Mouse (Mus musculus) neural tube, embryonic 14.5 days (tissue): ENCODE measurements around the gene Zzz3. TPM values are rescaled to one million over a fixed set of nuclear protein-coding genes. Genes with fewer than 3 reads are reported as not detected.

Source experiments
- ATAC-seq: fragments of 200-750 bp; cut with Nextera tagmentation; 2 replicates; pipeline ENCODE4 v1.8.0; 2017; ENCODE audit warnings: low read depth, mild to moderate bottlenecking, moderate TSS enrichment, moderate library complexity
- H3K27ac ChIP-seq: fragments of 300-500 bp; sonication (generic); 2 replicates; pipeline ENCODE4 v1.5.1; 2014; ENCODE audit warnings: low read depth, mild to moderate bottlenecking, control low read depth, low read length, moderate library complexity, mixed read lengths
- H3K27me3 ChIP-seq: fragments of 300-500 bp; sonication (generic); 2 replicates; pipeline ENCODE4 v1.6.1; 2014; ENCODE audit warnings: low read length; ENCODE audit not compliant: control insufficient read depth, insufficient read depth
- H3K36me3 ChIP-seq: fragments of 300-500 bp; sonication (generic); 2 replicates; pipeline ENCODE4 v1.6.1; 2014; ENCODE audit warnings: low read length, mixed read lengths; ENCODE audit not compliant: control insufficient read depth, insufficient read depth
- H3K4me1 ChIP-seq: fragments of 300-500 bp; sonication (generic); 2 replicates; pipeline ENCODE4 v1.6.1; 2014; ENCODE audit warnings: low read length; ENCODE audit not compliant: control insufficient read depth, insufficient read depth
- H3K4me2 ChIP-seq: fragments of 300-500 bp; sonication (generic); 2 replicates; pipeline ENCODE4 v1.6.1; 2014; ENCODE audit warnings: mild to moderate bottlenecking, low read depth, low read length, control low read depth
- H3K4me3 ChIP-seq: fragments of 300-500 bp; sonication (generic); 2 replicates; pipeline ENCODE4 v1.5.1; 2014; ENCODE audit warnings: low read depth, low read length, control low read depth, mixed read lengths
- H3K9ac ChIP-seq: fragments of 300-500 bp; sonication (generic); replicated peaks from 2 replicates; pipeline ENCODE4 v1.6.1; 2014; ENCODE audit warnings: low read depth, mild to moderate bottlenecking, control low read depth, low read length, mixed read lengths
- H3K9me3 ChIP-seq: fragments of 300-500 bp; sonication (generic); 2 replicates; pipeline ENCODE4 v1.6.1; 2016; ENCODE audit warnings: low read length; ENCODE audit not compliant: control insufficient read depth
- WGBS: fragments of 180-500 bp; shearing (Covaris S2); extraction: QIAGEN DNeasy Blood & Tissue Kit; methylation state at CpG from one replicate; pipeline ENCODE4 v1.1.7; 2014; 5-methylcytosine and 5-hydroxymethylcytosine counted together
- polyA plus RNA-seq: library from polyadenylated mRNA; unstranded; fragments of >200 nt; fragmentation: Nextera tagmentation; extraction: Ambion mirVana; gene quantifications from 2 replicates; pipeline ENCODE4 v1.2.1, GENCODE M21; 2014

Zzz3 gene
- polyA plus RNA-seq, 1 experiment from 2014 or later, result 36.3 TPM

DNA sequence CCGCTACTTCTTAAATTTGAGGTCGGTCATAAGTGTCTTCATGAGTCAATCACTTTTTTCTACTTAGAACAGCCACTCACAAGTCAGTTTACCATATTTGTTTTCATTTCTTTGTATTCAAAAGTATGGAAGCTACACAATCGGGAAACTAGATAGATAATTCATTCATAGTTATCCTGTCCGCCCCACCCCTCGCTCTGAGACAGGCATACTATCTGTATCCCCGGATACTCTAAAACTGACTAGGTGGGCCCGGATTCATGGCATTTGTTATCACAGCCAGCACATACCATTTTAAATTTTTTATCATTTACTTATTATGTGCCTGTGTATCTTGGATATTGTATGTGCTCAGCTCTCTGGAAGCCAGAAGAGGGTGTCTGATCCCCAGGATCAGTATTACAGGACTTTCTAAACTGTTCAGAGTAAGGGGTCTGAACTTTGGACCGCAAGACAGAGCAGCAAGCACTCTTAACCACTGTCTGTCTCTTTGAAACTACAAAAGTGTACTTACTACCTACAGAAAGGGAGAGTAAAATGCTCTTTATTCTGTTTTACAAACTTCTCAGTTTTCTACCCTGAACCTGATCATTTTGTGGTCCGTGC lies 2.2 kb downstream of the Zzz3 start:
- Histone ChIP-seq H3K27ac (no peak overlapping the region), H3K4me2 (peak overlapping the region; percentile 83), H3K27me3 (no peaks in the 10 kb centered on the region), H3K9ac (peak overlapping the region; percentile 89), H3K4me1 (peaks cover 9% of the 10 kb centered on the region), H3K4me3 (peak overlapping the region; percentile 76), H3K36me3 (no peaks in the 10 kb centered on the region), H3K9me3 (no peaks in the 10 kb centered on the region)
- no peak for ATAC-seq
- WGBS, result 68% methylated on average over 9 of the region's 9 CpGs

DNA sequence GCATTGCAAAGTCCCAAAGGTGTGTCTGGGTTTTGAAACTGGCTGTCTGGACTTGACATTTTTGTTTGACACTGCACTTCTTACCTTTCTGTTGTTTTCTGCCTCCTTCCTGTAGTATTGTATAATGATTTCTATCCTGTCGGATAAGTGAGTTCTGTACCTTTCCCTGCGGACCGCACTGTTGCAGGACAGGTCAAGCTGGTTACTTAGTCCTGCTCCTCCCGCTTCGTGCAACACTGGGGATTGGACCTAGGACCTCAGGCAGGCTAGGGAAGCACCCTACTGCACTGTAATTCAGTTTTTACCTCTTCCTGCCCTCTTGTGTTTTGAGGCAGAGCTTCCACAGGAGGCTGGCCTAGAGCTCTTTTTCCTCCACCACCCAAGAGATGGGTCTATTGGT lies 5.2 kb downstream of the Zzz3 start:
- no peak overlapping the region for H3K27ac ChIP-seq
- peaks cover 9% of the 10 kb centered on the region for H3K4me1 ChIP-seq
- ATAC-seq, result no peak
- H3K9me3 ChIP-seq, result no peaks in the 10 kb centered on the region
- no peaks in the 10 kb centered on the region for H3K27me3 ChIP-seq
- 93% methylated on average over 5 of the region's 5 CpGs for WGBS
- no peak overlapping the region for H3K9ac ChIP-seq
- no peaks in the 10 kb centered on the region for H3K36me3 ChIP-seq
- H3K4me3 ChIP-seq, result no peak overlapping the region
- no peak overlapping the region for H3K4me2 ChIP-seq

DNA sequence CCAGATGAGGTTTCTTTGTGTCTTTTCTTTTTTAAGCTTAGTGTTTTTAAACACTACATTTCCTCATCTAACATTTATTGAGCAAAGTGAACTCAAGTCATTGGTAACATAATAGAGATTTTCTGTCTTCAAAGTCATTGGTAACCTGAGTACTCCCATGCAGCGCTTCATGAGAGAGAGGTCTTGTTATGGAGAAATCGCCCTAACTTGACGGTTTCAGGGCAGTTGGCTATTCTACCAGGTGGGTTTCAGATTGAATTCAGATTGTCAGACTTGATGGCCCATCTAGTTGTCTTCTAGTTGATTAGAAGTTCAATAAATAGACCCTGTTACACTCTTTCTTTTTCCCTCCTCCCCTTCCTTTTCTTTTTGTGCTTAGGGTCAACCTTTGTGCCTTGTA lies 5.6 kb downstream of the Zzz3 start:
- H3K4me2 ChIP-seq, result no peak overlapping the region
- H3K9ac ChIP-seq, result no peak overlapping the region
- no peak overlapping the region for H3K27ac ChIP-seq
- no peaks in the 10 kb centered on the region for H3K36me3 ChIP-seq
- no peaks in the 10 kb centered on the region for H3K27me3 ChIP-seq
- no peak for ATAC-seq
- 80% methylated on average over 3 of the region's 3 CpGs for WGBS
- H3K9me3 ChIP-seq, result no peaks in the 10 kb centered on the region
- H3K4me3 ChIP-seq, result no peak overlapping the region
- H3K4me1 ChIP-seq, result peaks cover 9% of the 10 kb centered on the region

DNA sequence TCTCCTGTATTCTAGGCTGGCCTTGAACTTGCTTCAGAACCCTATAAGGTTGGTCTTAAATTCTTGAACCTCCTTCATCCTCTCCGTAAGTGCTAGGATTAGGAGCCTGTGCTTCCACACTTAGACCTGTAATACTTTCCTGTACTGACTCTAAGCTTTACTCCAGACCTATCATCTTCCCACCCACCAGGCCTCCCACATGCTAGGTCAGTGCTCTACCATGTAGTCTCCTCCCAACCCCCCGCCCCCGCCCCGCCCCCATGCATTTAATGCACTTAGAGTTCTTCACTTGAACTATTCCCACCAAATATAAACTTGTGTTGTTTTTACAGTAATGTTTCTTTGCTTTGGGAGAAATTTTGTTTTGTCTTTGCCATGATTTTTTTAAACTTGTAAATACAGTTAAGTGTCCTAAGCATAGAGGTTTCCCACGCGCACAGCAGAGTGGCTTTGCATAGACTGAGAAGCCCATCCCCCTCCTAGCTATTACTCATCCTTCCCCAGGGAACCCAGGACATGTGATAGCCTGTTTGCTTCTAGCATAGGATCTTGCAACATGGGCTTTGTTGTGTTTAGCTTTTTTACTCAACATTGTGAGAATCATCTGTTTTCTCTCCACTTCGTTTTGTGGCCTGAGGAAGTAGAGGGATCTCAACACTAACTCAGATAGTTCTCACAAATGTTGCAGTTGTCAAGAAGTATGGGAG lies 6.8 kb downstream of the Zzz3 start:
- H3K4me2 ChIP-seq, result no peak overlapping the region
- H3K9ac ChIP-seq, result no peak overlapping the region
- 79% methylated on average over 7 of the region's 7 CpGs for WGBS
- H3K36me3 ChIP-seq, result no peaks in the 10 kb centered on the region
- H3K9me3 ChIP-seq, result no peaks in the 10 kb centered on the region
- ATAC-seq, result no peak
- no peak overlapping the region for H3K27ac ChIP-seq
- H3K27me3 ChIP-seq, result no peaks in the 10 kb centered on the region
- H3K4me1 ChIP-seq, result peaks cover 9% of the 10 kb centered on the region
- no peak overlapping the region for H3K4me3 ChIP-seq

DNA sequence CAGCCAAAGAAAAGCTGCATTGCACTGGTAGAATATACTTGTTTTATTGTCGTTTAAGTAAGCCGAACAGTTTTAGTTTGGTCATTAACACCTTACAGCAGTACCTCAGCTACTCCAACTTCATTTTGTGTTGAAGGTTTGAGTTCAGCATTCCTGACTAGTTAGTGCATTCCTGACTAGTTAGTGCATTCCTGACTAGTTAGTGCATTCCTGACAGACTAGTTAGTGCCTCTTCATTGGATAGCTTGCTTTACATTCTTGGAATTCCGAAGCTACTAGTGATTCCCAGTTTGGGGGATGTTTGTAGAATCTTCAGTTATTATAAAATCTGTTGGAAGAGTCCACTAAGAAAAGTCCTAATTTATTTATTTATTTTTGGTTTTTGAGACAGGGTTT lies 7.4 kb downstream of the Zzz3 start:
- H3K27me3 ChIP-seq, result no peaks in the 10 kb centered on the region
- no peaks in the 10 kb centered on the region for H3K9me3 ChIP-seq
- H3K4me2 ChIP-seq, result no peak overlapping the region
- H3K9ac ChIP-seq, result no peak overlapping the region
- no peaks in the 10 kb centered on the region for H3K36me3 ChIP-seq
- no peak for ATAC-seq
- WGBS, result 95% methylated on average over 3 of the region's 3 CpGs
- H3K4me3 ChIP-seq, result no peak overlapping the region
- no peak overlapping the region for H3K27ac ChIP-seq
- peaks cover 5% of the 10 kb centered on the region for H3K4me1 ChIP-seq

DNA sequence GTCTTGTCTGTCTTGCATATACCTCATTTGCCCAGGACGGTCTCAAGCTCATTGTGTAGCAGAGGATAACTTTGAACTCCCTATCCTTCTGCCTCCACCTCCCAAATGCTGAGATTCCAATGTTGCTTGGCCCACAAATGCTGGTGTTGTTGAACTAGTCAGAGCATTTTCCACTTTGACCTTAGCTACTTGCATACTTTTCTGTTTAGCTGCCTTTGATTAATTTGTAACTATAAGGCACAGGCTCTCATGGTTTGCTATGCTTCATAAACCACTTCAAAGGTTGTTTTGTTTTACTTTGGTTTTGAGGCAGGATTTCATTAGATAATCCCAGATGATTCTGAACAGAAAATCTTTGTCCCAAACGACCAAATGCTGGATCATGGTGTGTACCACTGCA lies 8.6 kb downstream of the Zzz3 start:
- Histone ChIP-seq H3K36me3 (no peaks in the 10 kb centered on the region), H3K27ac (no peak overlapping the region), H3K9ac (no peak overlapping the region), H3K27me3 (no peaks in the 10 kb centered on the region), H3K9me3 (no peaks in the 10 kb centered on the region), H3K4me3 (no peak overlapping the region), H3K4me1 (no peaks in the 10 kb centered on the region), H3K4me2 (no peak overlapping the region)
- ATAC-seq, result no peak
- WGBS, result 82% methylated on average over 2 of the region's 2 CpGs

DNA sequence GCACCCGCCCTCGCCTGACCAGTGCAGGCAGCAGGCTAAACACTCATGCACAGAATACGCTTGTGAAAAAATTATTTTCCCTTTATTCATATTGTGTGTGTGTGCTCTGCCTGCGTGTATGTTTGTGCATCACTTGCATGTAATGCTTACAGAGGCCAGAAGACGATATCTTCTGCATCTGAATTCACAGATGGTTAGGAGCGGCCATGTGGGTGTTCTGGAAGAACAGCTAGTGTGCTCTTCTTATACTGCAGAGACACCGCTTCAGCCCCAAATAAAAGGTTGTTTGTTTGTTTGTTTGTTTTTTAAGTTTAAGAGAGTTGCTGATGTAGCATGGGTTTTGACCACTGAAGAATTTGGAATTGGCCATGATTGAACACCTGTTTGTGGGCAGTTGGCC lies 10.1 kb downstream of the Zzz3 start:
- H3K36me3 ChIP-seq, result no peaks in the 10 kb centered on the region
- no peaks in the 10 kb centered on the region for H3K4me1 ChIP-seq
- no peak overlapping the region for H3K4me3 ChIP-seq
- H3K4me2 ChIP-seq, result no peak overlapping the region
- no peak overlapping the region for H3K27ac ChIP-seq
- no peaks in the 10 kb centered on the region for H3K9me3 ChIP-seq
- H3K27me3 ChIP-seq, result no peaks in the 10 kb centered on the region
- H3K9ac ChIP-seq, result no peak overlapping the region
- no peak for ATAC-seq
- 95% methylated on average over 7 of the region's 7 CpGs for WGBS

DNA sequence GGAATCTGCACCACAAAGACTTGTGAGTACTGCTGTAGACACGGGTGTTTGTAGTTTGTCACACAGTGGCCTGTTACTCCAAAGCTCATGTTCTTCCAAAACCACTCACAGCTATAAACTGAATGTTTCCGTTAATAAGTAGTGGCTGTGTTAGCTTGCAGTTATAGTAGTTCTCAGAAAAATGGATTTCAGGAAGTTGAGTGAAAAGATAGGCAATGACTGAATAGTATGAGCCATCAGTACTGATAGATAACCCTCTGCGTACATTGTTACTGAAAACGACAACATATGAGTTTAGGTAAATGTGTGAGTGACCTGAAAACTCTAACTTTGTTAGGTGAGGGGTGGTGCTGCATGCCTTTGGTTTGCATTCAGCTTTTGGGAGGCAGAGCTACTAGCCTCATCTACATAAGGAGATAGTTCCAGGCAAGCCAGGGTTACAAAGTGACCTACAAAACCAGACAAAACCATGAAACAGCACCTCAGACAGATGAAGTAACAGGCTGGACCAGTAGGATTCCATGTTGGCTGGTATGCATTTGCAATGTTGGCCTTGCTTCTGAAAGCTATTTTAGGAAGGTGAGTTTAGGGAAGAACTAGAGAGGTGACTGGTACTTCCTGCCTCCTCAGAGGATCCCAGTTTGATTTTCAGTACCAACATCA lies 10.8 kb downstream of the Zzz3 start:
- ATAC-seq, result no peak
- H3K27me3 ChIP-seq, result no peaks in the 10 kb centered on the region
- H3K27ac ChIP-seq, result no peak overlapping the region
- no peak overlapping the region for H3K4me3 ChIP-seq
- H3K9ac ChIP-seq, result no peak overlapping the region
- H3K4me2 ChIP-seq, result no peak overlapping the region
- H3K4me1 ChIP-seq, result no peaks in the 10 kb centered on the region
- no peaks in the 10 kb centered on the region for H3K36me3 ChIP-seq
- H3K9me3 ChIP-seq, result no peaks in the 10 kb centered on the region
- 84% methylated on average over 4 of the region's 4 CpGs for WGBS

DNA sequence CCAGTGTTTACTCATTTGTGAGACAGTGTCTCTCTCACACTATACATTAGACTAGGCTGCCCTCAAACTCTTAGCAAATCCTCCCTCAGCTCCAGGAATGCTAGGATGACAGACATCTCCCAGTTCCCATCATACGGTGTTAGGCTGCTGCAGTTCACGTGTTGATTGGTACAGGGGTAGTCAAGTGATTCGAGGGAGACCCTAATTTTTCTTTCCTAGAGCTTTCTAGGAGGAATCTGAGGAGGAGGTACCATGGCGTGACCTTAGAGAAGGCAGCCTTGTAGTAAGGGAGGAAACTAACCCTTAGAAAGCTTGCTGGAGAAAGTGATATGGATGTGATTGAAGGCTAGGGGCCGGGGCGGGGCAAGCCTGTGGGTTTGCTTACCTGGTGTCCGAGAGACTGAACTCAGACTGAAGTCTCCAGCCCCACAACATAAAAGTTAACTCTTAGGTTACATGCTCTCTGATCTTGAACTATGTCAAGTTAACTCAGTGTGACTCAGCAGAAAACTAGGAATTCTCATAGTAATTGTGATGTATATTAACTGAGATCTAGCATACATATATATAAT lies 15.8 kb downstream of the Zzz3 start:
- H3K4me3 ChIP-seq, result no peak overlapping the region
- no peak overlapping the region for H3K4me2 ChIP-seq
- H3K27ac ChIP-seq, result no peak overlapping the region
- no peaks in the 10 kb centered on the region for H3K4me1 ChIP-seq
- H3K27me3 ChIP-seq, result no peaks in the 10 kb centered on the region
- ATAC-seq, result no peak
- no peaks in the 10 kb centered on the region for H3K36me3 ChIP-seq
- 89% methylated on average over 7 of the region's 7 CpGs for WGBS
- H3K9ac ChIP-seq, result no peak overlapping the region
- H3K9me3 ChIP-seq, result no peaks in the 10 kb centered on the region
